Mouse (Mus musculus) small intestine, adult 10 weeks (tissue): Measurements from ENCODE around the gene Cela3a. TPM values are rescaled to one million over a fixed set of nuclear protein-coding genes. Genes with fewer than 3 reads are reported as not detected.

Experiments
- polyA plus RNA-seq: library from polyadenylated mRNA; stranded (reverse); fragments of 350-450 nt; fragmentation: Illumina TruSeq; extraction: RNeasy Lipid Tissue Mini Kit (QIAGEN cat#74804); gene quantifications from one replicate; pipeline ENCODE4 v1.2.3, GENCODE M21; 2014; ENCODE audit warnings: low replicate concordance

The Cela3a gene
- not detected for polyA plus RNA-seq

GRCm38 (mm10) chr4:137409691-137410090, at the start of gene Cela3a:
Cela3a (minus strand) TSS chr4:137409791.

DNA sequence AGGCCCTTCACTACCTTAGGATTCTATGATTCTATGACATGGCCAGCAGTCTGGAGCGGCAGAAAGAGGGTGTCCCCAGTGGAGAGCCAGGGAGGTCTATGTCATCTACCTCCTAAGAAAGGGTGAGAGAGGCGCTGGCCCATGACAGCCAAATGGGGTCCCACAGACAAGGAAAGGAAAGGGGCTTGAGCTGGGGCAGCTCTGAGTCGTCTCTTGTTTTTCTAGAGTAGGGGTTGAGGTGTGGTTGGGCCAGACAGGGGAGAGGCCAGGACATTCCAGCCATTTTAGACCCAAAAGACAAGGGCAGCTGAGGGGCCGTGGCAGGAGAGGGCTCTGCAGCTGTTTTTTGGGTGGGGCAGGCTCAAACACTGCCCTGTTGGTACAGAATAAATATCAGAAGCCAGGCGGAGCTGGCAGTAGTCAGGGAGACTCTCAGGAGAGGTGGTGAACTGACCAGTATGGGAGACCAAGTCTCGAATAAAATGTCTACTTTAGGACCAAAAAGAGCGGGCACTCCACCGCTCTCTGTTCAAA, 43.7 kb upstream of the Cela3a start, which contains the start of gene 1700013G24Rik:
Gene 1700013G24Rik (plus strand): TSS at position 51 of the 534 bp plus-strand sequence.

DNA sequence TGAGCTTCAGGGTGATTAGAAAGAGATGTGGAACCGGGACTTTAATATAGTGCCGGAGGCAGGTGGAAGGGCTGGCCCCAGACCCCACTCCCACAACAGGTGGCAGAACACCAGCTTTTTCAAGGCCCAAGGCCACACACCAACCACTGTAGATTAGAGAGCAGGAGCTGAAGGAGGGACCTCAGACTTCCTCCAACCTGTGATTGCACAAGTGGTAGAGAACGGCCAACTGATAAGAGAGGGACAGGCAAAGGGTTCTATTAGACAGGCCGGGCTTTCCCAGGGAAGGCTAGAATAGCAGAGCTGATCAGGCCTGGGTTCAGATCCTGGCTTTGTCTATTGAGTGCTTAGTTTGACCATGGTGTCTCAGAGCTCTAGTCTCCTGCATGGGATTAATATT, 20.9 kb upstream of the Cela3a start, which contains the start of gene Cela3b:
Gene Cela3b (minus strand): TSS at position 39 of the 400 bp plus-strand sequence.

DNA sequence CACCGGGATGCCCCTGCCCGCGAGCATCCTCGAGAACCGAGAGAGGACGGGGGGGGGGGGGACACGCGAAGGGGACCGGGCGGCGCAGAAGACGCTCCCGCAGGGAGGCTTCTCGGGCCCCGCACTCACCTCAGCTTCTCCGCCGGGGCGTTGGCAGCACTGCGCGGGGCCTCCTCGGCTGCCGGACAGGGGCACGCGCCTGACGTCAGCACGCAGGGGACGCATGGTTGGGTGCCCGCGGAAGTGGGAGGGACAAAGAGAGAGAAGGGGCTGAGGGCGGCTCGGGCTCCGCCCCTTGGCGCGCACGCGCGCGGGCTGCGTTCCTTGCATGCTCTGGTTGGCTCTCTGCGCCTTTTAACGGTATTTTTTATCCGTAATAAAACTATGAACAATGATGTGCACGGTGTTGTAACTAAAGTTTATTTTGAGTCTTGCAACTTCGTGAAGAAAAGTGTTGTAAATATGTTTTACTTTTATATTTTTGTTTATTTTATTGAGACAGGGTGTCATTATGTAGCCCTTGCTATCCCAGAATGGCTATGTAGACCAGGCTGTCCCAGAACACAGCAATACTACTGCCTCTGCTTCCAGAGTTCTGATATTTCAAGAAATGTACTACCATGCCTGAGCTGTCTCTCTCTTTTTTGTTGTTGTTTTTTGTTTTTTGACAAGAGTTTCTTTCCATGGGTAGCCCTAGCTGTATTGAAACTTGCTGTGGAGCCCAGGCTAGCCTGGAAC, 51.9 kb downstream of the Cela3a start, which contains the start of gene Cdc42:
Gene Cdc42 (minus strand): TSS at position 204 of the 738 bp plus-strand sequence.

Other genes starting within 250 kb of the Cela3a start
- gene Wnt4, start 132.3 kb downstream of the Cela3a start, polyA plus RNA-seq: 0.19 TPM
- 1,259 TPM for gene Cdc42, start 52.1 kb downstream of the Cela3a start, polyA plus RNA-seq
- gene Cela3b, start 20.7 kb upstream of the Cela3a start, polyA plus RNA-seq: 18.9 TPM
- not detected for gene 1700013G24Rik, start 43.5 kb upstream of the Cela3a start, polyA plus RNA-seq
- gene Hspg2, start 59.0 kb upstream of the Cela3a start, polyA plus RNA-seq: not detected
- gene Ldlrad2, start 164.8 kb upstream of the Cela3a start, polyA plus RNA-seq: not detected
- 59.7 TPM for gene Usp48, start 184.0 kb upstream of the Cela3a start, polyA plus RNA-seq